Mouse (Mus musculus) spleen, postnatal 4 days (tissue): Measurements from ENCODE around the gene Tbc1d8b.

ENCODE experiments used
- DNase-seq, 2 experiments: peaks; one replicate each; pipeline ENCODE4 v3.0.0; 2022; ENCODE audit warnings: low spot score in 2 of 2

The Tbc1d8b gene

GRCm38 (mm10) chrX:139780988-139781387 lies 96.2 kb downstream of the Tbc1d8b start:
- DNase-seq: no peak

- DNase-seq: no peak
These were observed 96.8 kb downstream of the Tbc1d8b start for GRCm38 (mm10) chrX:139781563-139781962.

GRCm38 (mm10) chrX:139782278-139783044 lies 97.7 kb downstream of the Tbc1d8b start, which contains the start of gene Ripply1:
Gene Ripply1, minus strand, starts transcription at chrX:139782353.
- no peak for DNase-seq

- no peak for DNase-seq
These were observed 98.2 kb downstream of the Tbc1d8b start for GRCm38 (mm10) chrX:139783045-139783422.

- no peak for DNase-seq
These were observed 101.0 kb downstream of the Tbc1d8b start for GRCm38 (mm10) chrX:139785764-139786163.

- no peak for DNase-seq
These were observed 109.5 kb downstream of the Tbc1d8b start for GRCm38 (mm10) chrX:139794072-139794845.

- no peak for DNase-seq
These were observed 111.2 kb downstream of the Tbc1d8b start for GRCm38 (mm10) chrX:139796037-139796436.

- no peak for DNase-seq
These were observed 113.1 kb downstream of the Tbc1d8b start for GRCm38 (mm10) chrX:139797875-139798274.

- no peak for DNase-seq
These were observed 115.2 kb downstream of the Tbc1d8b start for GRCm38 (mm10) chrX:139799953-139800352.

GRCm38 (mm10) chrX:139800406-139800878 lies 115.6 kb downstream of the Tbc1d8b start, which contains the start of gene Cldn2:
Gene Cldn2, plus strand, starts transcription at chrX:139800828.
- no peak for DNase-seq
